Mouse (Mus musculus) bone marrow macrophage, adult 2 months (primary cell): ENCODE results near the gene Slc6a9. TPM values are rescaled to one million over a fixed set of nuclear protein-coding genes. Genes with fewer than 3 reads are reported as not detected.

Experiments used
- H3K27ac ChIP-seq: 2 replicates; pipeline ENCODE4 v1.5.1; 2012; ENCODE audit warnings: low read depth, low read length; ENCODE audit not compliant: insufficient read depth
- H3K4me1 ChIP-seq: 2 replicates; pipeline ENCODE4 v1.6.1; 2012; ENCODE audit warnings: low read length; ENCODE audit not compliant: control insufficient read depth, insufficient read depth
- H3K4me3 ChIP-seq: 2 replicates; pipeline ENCODE4 v1.5.1; 2012; ENCODE audit warnings: mild to moderate bottlenecking, low read length, moderate library complexity; ENCODE audit not compliant: insufficient read depth
- CTCF ChIP-seq: IDR thresholded peaks from 2 replicates; pipeline ENCODE4 v1.5.1; 2012; ENCODE audit warnings: low read depth, mild to moderate bottlenecking, low read length, moderate library complexity
- POLR2A ChIP-seq: IDR thresholded peaks from 2 replicates; pipeline ENCODE4 v1.6.1; 2012; ENCODE audit warnings: mild to moderate bottlenecking, low read depth, low read length, borderline replicate concordance
- polyA plus RNA-seq: library from polyadenylated mRNA; stranded (reverse); fragments of >200 nt; gene quantifications from 2 replicates; pipeline ENCODE4 v1.2.4, GENCODE M21; 2012; ENCODE audit not compliant: missing spikeins, insufficient read depth, insufficient read length

Slc6a9 gene
- polyA plus RNA-seq = 0.33 and 2.2 TPM in 2 replicates

DNA sequence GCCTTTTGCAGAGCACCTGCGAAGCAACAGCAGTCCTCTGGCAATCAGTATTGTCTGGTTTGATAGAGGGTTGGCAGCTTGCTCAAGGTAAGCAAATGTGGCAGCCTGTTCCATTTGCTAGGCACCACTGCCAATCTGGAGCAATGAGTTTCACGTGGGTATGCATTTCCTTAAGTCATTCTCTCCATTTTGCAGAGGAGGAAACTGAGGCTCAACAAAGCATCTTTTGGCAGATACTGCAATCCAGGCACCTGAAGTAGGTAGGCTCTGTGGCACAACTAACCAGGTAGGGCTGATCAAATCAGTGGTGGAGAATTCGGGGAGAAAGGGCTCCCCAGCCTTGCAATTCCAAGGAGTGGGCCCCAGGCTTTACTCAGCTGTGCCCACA, at the start of gene Slc6a9:
Gene Slc6a9 (plus strand): TSS at position 50 of the 388 bp plus-strand sequence.
- no peak for TF ChIP-seq POLR2A
- no peak for TF ChIP-seq CTCF
- H3K4me1 ChIP-seq = peaks cover 5% of the 10 kb centered on the region; the same call in 1 of the 2 replicates
- peak within 1 kb of the TSS; percentile 81 for H3K4me3 ChIP-seq
- H3K27ac ChIP-seq = no peak within 1 kb of the TSS

GRCm38 (mm10) chr4:117786963-117787362, 47.3 kb upstream of the Slc6a9 start:
- H3K27ac ChIP-seq = no peak overlapping the region
- no peak for TF ChIP-seq CTCF
- no peak for TF ChIP-seq POLR2A
- peaks cover 3% of the 10 kb centered on the region; the same call in 1 of the 2 replicates for H3K4me1 ChIP-seq
- peak overlapping the region; percentile 58 for H3K4me3 ChIP-seq

DNA sequence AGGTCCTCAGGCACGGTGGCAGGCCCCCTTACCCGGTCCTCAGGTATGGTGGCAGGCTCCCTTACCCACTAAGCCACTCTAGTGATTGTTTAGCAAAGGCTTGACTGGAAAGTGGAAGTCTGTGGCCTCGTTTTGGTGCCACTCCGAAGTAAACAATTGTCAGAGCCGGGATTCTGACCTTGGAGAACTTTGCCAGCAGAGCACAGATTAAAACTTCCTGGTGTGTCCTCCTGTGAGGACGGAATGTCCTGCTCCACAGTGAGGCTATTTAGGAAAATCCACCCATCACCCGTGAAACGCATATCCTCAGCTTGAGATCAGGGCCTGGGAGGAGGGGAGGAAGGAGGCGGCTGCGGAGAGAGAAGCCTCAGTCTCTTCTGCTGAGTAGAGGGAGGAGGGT, 46.0 kb upstream of the Slc6a9 start:
- H3K4me1 ChIP-seq = peaks cover 3% of the 10 kb centered on the region; the same call in 1 of the 2 replicates
- no peak overlapping the region for H3K4me3 ChIP-seq
- TF ChIP-seq POLR2A (no peak), CTCF (no peak)
- no peak overlapping the region for H3K27ac ChIP-seq

GRCm38 (mm10) chr4:117799904-117800303, 34.4 kb upstream of the Slc6a9 start:
- Histone ChIP-seq H3K4me1 (no peaks in the 10 kb centered on the region), H3K4me3 (no peak overlapping the region), H3K27ac (no peak overlapping the region)
- TF ChIP-seq CTCF (no peak), POLR2A (no peak)

DNA sequence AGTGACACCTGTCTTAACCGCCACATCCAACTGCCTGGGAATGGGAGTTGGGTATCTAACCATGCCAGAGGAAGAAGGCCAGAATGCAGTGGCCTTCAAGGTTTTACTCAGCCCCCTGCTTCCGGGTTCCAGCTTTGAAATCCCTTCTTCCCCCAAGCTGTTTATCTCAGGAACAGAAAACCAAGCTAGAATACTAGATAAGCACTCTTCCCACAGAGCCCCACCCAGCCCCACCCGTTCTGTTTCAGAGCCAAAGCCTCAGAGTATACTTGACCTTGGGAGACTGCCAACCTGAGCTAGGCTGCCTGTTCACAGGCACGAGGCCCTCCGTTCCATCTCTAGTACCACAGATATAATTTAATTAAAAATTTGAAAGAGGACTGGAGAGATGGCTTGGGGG, 27.3 kb upstream of the Slc6a9 start:
- Histone ChIP-seq H3K27ac (no peak overlapping the region), H3K4me3 (no peak overlapping the region), H3K4me1 (no peaks in the 10 kb centered on the region)
- TF ChIP-seq POLR2A (no peak), CTCF (no peak)

- no peak for TF ChIP-seq CTCF
- TF ChIP-seq POLR2A = no peak
- no peak overlapping the region for H3K27ac ChIP-seq
- no peaks in the 10 kb centered on the region for H3K4me1 ChIP-seq
- no peak overlapping the region for H3K4me3 ChIP-seq
Observed at GRCm38 (mm10) chr4:117810933-117811332, 23.4 kb upstream of the Slc6a9 start.

- no peak overlapping the region for H3K27ac ChIP-seq
- no peak overlapping the region for H3K4me3 ChIP-seq
- H3K4me1 ChIP-seq = no peaks in the 10 kb centered on the region
- TF ChIP-seq POLR2A (no peak), CTCF (no peak)
Observed at GRCm38 (mm10) chr4:117813591-117814192, 20.6 kb upstream of the Slc6a9 start.

- H3K27ac ChIP-seq = no peak overlapping the region
- H3K4me1 ChIP-seq = no peaks in the 10 kb centered on the region
- no peak for TF ChIP-seq POLR2A
- TF ChIP-seq CTCF = no peak
- no peak overlapping the region for H3K4me3 ChIP-seq
Observed at GRCm38 (mm10) chr4:117814333-117814732, 20.0 kb upstream of the Slc6a9 start.

DNA sequence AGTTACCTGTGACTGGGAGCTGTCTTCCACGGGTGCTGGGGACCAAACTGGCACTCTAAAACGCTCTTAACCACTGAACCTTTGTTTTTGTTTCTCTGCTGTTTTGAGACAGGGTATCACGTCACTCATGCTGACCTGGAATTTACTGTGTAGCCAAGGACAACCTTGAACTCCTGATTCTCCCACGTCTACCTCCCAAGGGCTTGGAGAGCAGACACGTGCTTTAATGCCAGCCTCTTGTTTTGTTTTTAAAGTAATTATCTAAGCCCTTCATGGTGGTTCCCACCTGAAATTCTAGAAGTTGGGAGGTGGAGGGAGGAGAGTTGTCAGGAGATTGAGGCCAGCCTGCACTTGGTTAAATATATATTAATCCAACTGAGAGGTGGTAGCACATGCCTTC, 17.5 kb upstream of the Slc6a9 start:
- H3K4me1 ChIP-seq = no peaks in the 10 kb centered on the region
- H3K4me3 ChIP-seq = no peak overlapping the region
- TF ChIP-seq CTCF (no peak), POLR2A (no peak)
- H3K27ac ChIP-seq = no peak overlapping the region

- no peaks in the 10 kb centered on the region for H3K4me1 ChIP-seq
- no peak overlapping the region for H3K27ac ChIP-seq
- TF ChIP-seq CTCF (no peak), POLR2A (no peak)
- H3K4me3 ChIP-seq = no peak overlapping the region
Observed at GRCm38 (mm10) chr4:117818032-117818431, 16.3 kb upstream of the Slc6a9 start.
